Mouse (Mus musculus) ES-E14 (cell line): ENCODE data around the gene Hbs1l. TPM values are rescaled to one million over a fixed set of nuclear protein-coding genes. Genes with fewer than 3 reads are reported as not detected.
A peak's percentile ranks its signal among the peaks of the same experiment; 100 is the strongest.

Source experiments
- DNase-seq: peaks from one replicate; pipeline ENCODE4 v3.0.0-alpha.2; 2013; ENCODE audit warnings: low read depth, low spot score
- H3K27ac ChIP-seq: 2 replicates; pipeline ENCODE4 v1.5.1; 2012; ENCODE audit warnings: low read depth, mild to moderate bottlenecking, low read length, moderate library complexity, mixed read lengths; ENCODE audit not compliant: poor library complexity, insufficient read depth, severe bottlenecking
- H3K36me3 ChIP-seq: 2 replicates; pipeline ENCODE4 v1.6.1; 2012; ENCODE audit warnings: mild to moderate bottlenecking, low read length, moderate library complexity, mixed read lengths; ENCODE audit not compliant: control insufficient read depth, poor library complexity, insufficient read depth, severe bottlenecking
- H3K4me1 ChIP-seq, 2 experiments: fragments of 150-350 bp in 1 of 2; sonication (generic) in 1 of 2; 2 replicates each; pipeline ENCODE4 v1.6.1; 2012; ENCODE audit warnings: low read length in 2 of 2, mild to moderate bottlenecking in 1 of 2, mixed read lengths in 1 of 2; ENCODE audit not compliant: control insufficient read depth in 2 of 2, insufficient read depth in 2 of 2, poor library complexity in 1 of 2
- H3K4me3 ChIP-seq, 2 experiments: fragments of 150-350 bp in 1 of 2; sonication (generic) in 1 of 2; 2 replicates each; pipeline ENCODE4 v1.5.1; 2012; ENCODE audit warnings: low read length in 2 of 2, low read depth in 1 of 2, mild to moderate bottlenecking in 1 of 2, mixed read lengths in 1 of 2; ENCODE audit not compliant: insufficient read depth in 1 of 2, poor library complexity in 1 of 2, severe bottlenecking in 1 of 2
- H3K9ac ChIP-seq: 2 replicates; pipeline ENCODE4 v1.6.1; 2012; ENCODE audit warnings: low read depth, mild to moderate bottlenecking, low read length, mixed read lengths; ENCODE audit not compliant: poor library complexity, insufficient read depth, severe bottlenecking
- H3K9me3 ChIP-seq: fragments of 150-350 bp; sonication (generic); 2 replicates; pipeline ENCODE4 v1.6.1; 2012; ENCODE audit warnings: low read depth, mild to moderate bottlenecking, low read length; ENCODE audit not compliant: control insufficient read depth, insufficient read depth
- CHD2 ChIP-seq: IDR thresholded peaks from 2 replicates; pipeline ENCODE4 v1.6.1; 2014; ENCODE audit warnings: mild to moderate bottlenecking, low read depth, low read length, inconsistent platforms
- HCFC1 ChIP-seq: IDR thresholded peaks from 2 replicates; pipeline ENCODE4 v1.6.1; 2012; ENCODE audit warnings: low read length, inconsistent platforms, borderline replicate concordance; ENCODE audit not compliant: insufficient read depth
- MAFK ChIP-seq: IDR thresholded peaks from 2 replicates; pipeline ENCODE4 v1.6.1; 2014; ENCODE audit warnings: mild to moderate bottlenecking, low read depth, low read length, inconsistent platforms; ENCODE audit not compliant: insufficient read depth
- ZC3H11A ChIP-seq: IDR thresholded peaks from 2 replicates; pipeline ENCODE4 v1.6.1; 2012; ENCODE audit warnings: low read depth, mild to moderate bottlenecking, inconsistent platforms, low read length, borderline replicate concordance
- ZNF384 ChIP-seq: IDR thresholded peaks from 2 replicates; pipeline ENCODE4 v1.6.1; 2012; ENCODE audit warnings: low read depth, low read length, inconsistent platforms
- in situ Hi-C, 2 experiments: fragments of 600-800 bp; cut with MboI; formaldehyde crosslinking; loops; one replicate each; pipeline ENCODE4 v1.15.1; 2025; ENCODE audit warnings: low sequenced_read_pairs in 2 of 2, inconsistent platforms in 1 of 2; ENCODE audit not compliant: unreplicated experiment in 2 of 2
- total RNA-seq: library from RNA; depleted of rRNA; stranded (reverse); fragments of 300-350 nt; gene quantifications from 2 replicates; pipeline ENCODE4 v1.2.3, GENCODE M21; 2012

Hbs1l gene
- total RNA-seq, 1 experiment, result 90.0 TPM

GRCm38 (mm10) chr10:21341706-21342105 lies 45.9 kb downstream of the Hbs1l start:
- in situ Hi-C loops, result no loop called here
- DNase-seq, result no peak
- no peaks in the 10 kb centered on the region for H3K9me3 ChIP-seq
- H3K27ac ChIP-seq, result no peak overlapping the region
- 0 out of 4 replicates have a peak overlapping the region, but pooled peaks of 1 of the 2 experiments have one; percentile 6 for H3K4me3 ChIP-seq
- peaks cover 0 to 8% of the 10 kb centered on the region in 2 experiments; a peak in 2 of 4 replicates for H3K4me1 ChIP-seq
- peaks cover 6% of the 10 kb centered on the region for H3K36me3 ChIP-seq
- no peak for TF ChIP-seq ZC3H11A
- H3K9ac ChIP-seq, result no peak overlapping the region

- H3K36me3 ChIP-seq, result peaks cover 13% of the 10 kb centered on the region
- in situ Hi-C loops, result no loop called here
- TF ChIP-seq HCFC1 (no peak), ZC3H11A (no peak), MAFK (no peak), CHD2 (no peak), ZNF384 (no peak)
Observed at GRCm38 (mm10) chr10:21342331-21343005, 46.7 kb downstream of the Hbs1l start.

GRCm38 (mm10) chr10:21347332-21347731 lies 51.6 kb downstream of the Hbs1l start:
- H3K36me3 ChIP-seq, result peaks cover 22% of the 10 kb centered on the region
- in situ Hi-C loops, result no loop called here

More at GRCm38 (mm10) chr10:21342331-21343005, 46.7 kb downstream of the Hbs1l start:
- no peak for DNase-seq
- Histone ChIP-seq H3K4me3 (no peak overlapping the region), H3K9ac (no peak overlapping the region), H3K9me3 (no peaks in the 10 kb centered on the region), H3K4me1 (peaks cover 0 to 8% of the 10 kb centered on the region in 2 experiments; a peak in 1 of 4 replicates), H3K27ac (no peak overlapping the region)

GRCm38 (mm10) chr10:21349449-21349848 lies 53.7 kb downstream of the Hbs1l start:
- peaks cover 24% of the 10 kb centered on the region for H3K36me3 ChIP-seq
- no peak overlapping the region for H3K27ac ChIP-seq
- no peak overlapping the region for H3K4me3 ChIP-seq
- in situ Hi-C loops, result no loop called here
- H3K9me3 ChIP-seq, result no peaks in the 10 kb centered on the region
- H3K4me1 ChIP-seq, result no peaks in the 10 kb centered on the region
- H3K9ac ChIP-seq, result no peak overlapping the region
- TF ChIP-seq ZC3H11A (no peak), HCFC1 (no peak), CHD2 (no peak), ZNF384 (no peak), MAFK (no peak)
- DNase-seq, result no peak

More at GRCm38 (mm10) chr10:21347332-21347731, 51.6 kb downstream of the Hbs1l start:
- no peak overlapping the region for H3K4me3 ChIP-seq
- no peaks in the 10 kb centered on the region for H3K9me3 ChIP-seq
- no peak overlapping the region for H3K9ac ChIP-seq
- H3K4me1 ChIP-seq, result no peaks in the 10 kb centered on the region
- H3K27ac ChIP-seq, result no peak overlapping the region
- TF ChIP-seq CHD2, result no peak
- TF ChIP-seq ZNF384, result no peak
- TF ChIP-seq HCFC1, result no peak
- no peak for DNase-seq

GRCm38 (mm10) chr10:21349946-21350345 lies 54.2 kb downstream of the Hbs1l start:
- Histone ChIP-seq H3K27ac (no peak overlapping the region), H3K4me3 (no peak overlapping the region), H3K9me3 (no peaks in the 10 kb centered on the region), H3K4me1 (no peaks in the 10 kb centered on the region), H3K9ac (no peak overlapping the region), H3K36me3 (peaks cover 24% of the 10 kb centered on the region)
- in situ Hi-C loops, result no loop called here
- TF ChIP-seq ZNF384, result no peak
- TF ChIP-seq MAFK, result no peak
- no peak for TF ChIP-seq ZC3H11A
- no peak for TF ChIP-seq CHD2
- TF ChIP-seq HCFC1, result no peak
- no peak for DNase-seq
